Mouse (Mus musculus): ENCODE data around the gene Bbc3. TPM values are rescaled to one million over a fixed set of nuclear protein-coding genes. Genes with fewer than 3 reads are reported as not detected.
A peak's percentile ranks its signal among the peaks of the same experiment; 100 is the strongest.

Gene Bbc3
- total and polyA plus RNA-seq, 3 experiments = 2.9 to 9.3 TPM; not detected in 1

DNA sequence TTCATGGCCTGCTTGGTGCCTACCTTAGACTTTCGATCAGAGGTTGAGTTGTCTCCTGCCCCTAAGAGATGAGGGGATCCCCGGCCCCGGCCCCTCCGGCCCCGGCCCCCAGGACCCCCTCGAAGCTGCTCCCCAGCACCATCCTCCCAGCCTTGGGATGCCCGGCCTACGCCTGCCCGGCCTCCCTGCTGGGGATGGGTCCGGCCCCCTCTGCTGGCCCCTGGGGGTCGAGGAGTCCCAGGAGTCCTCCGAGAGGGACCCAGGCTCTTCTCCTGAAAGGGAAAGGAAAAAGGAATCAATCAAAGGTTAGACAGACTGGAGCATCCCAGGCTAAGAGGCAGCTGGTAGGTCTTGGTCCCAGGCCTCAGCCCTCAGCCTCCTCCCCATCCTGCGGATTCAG, 25.9 kb upstream of the Bbc3 start:
- H3K9ac ChIP-seq (ENCODE audit: control insufficient read depth, low read depth, low read length, poor library complexity, severe bottlenecking) = no peak overlapping the region
- no peak for DNase-seq (ENCODE audit: low read depth, low spot score)
- peaks cover 12% of the 10 kb centered on the region for H3K79me2 ChIP-seq (ENCODE audit: control insufficient read depth, insufficient read depth, low read length, poor library complexity)
- no peaks in the 10 kb centered on the region for H3K9me3 ChIP-seq (replicated peaks; ENCODE audit: insufficient read depth, low read length)
- peaks cover 0 to 6% of the 10 kb centered on the region in 2 experiments; a peak in 3 of 4 replicates for H3K36me3 ChIP-seq (ENCODE audit: control insufficient read depth in 1 of 2, insufficient read depth in 2 of 2, low read length in 2 of 2)
- H3K4me3 ChIP-seq (ENCODE audit: control insufficient read depth in 1 of 2, insufficient read depth in 1 of 2, low read depth in 2 of 2, low read length in 2 of 2) = no peak overlapping the region
- no peaks in the 10 kb centered on the region for H3K27me3 ChIP-seq (ENCODE audit: control insufficient read depth in 1 of 2, insufficient read depth in 2 of 2, low read length in 2 of 2)
- no peak overlapping the region for H3K27ac ChIP-seq (ENCODE audit: control insufficient read depth, low read depth, low read length)
- H3K4me1 ChIP-seq (ENCODE audit: control insufficient read depth in 1 of 2, insufficient read depth in 2 of 2, low read length in 2 of 2) = peaks cover 0 to 12% of the 10 kb centered on the region in 2 experiments; a peak in 2 of 4 replicates
- no peak for TF ChIP-seq MAZ (IDR thresholded peaks at IDR 0.05; ENCODE audit: low read depth, low read length)

DNA sequence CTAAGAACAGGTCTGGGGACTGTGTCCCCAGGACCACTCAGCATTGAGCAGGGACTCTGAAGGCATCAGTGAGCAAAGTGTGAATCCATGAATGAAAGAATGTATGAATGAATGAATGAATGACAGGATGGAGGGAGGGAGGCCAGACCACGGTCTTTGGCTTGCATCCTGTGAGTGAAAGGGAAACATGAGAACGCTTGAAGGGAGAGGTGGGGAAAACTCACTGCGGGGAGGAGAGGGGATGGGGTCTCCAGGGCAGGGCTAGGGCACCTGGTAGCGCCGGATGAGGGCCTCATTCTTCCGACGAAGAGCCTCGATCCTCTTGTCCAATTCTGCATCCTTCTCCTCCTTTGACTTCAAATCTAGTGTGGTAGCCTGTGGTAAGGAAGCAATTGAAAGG, 24.2 kb upstream of the Bbc3 start:
- Histone ChIP-seq H3K4me3 (ENCODE audit: control insufficient read depth in 1 of 2, insufficient read depth in 1 of 2, low read depth in 2 of 2, low read length in 2 of 2) (no peak overlapping the region), H3K27ac (ENCODE audit: control insufficient read depth, low read depth, low read length) (no peak overlapping the region), H3K4me1 (ENCODE audit: control insufficient read depth in 1 of 2, insufficient read depth in 2 of 2, low read length in 2 of 2) (peaks cover 0 to 12% of the 10 kb centered on the region in 2 experiments; a peak in 2 of 4 replicates), H3K79me2 (ENCODE audit: control insufficient read depth, insufficient read depth, low read length, poor library complexity) (peaks cover 12% of the 10 kb centered on the region), H3K9ac (ENCODE audit: control insufficient read depth, low read depth, low read length, poor library complexity, severe bottlenecking) (no peak overlapping the region), H3K36me3 (ENCODE audit: control insufficient read depth in 1 of 2, insufficient read depth in 2 of 2, low read length in 2 of 2) (peaks cover 0 to 6% of the 10 kb centered on the region in 2 experiments; a peak in 3 of 4 replicates), H3K9me3 (replicated peaks; ENCODE audit: insufficient read depth, low read length) (no peaks in the 10 kb centered on the region), H3K27me3 (ENCODE audit: control insufficient read depth in 1 of 2, insufficient read depth in 2 of 2, low read length in 2 of 2) (no peaks in the 10 kb centered on the region)
- TF ChIP-seq MAX (IDR thresholded peaks at IDR 0.05; ENCODE audit: low read length) (no peak), MYB (IDR thresholded peaks at IDR 0.05; ENCODE audit: low read depth, low read length) (no peak), UBTF (IDR thresholded peaks at IDR 0.05; ENCODE audit: borderline replicate concordance, insufficient read depth, low read depth, low read length) (no peak), JUND (IDR thresholded peaks at IDR 0.05; ENCODE audit: low read depth, low read length) (no peak), MAFK (IDR thresholded peaks at IDR 0.05; ENCODE audit: borderline replicate concordance, low read depth, low read length) (no peak), EP300 (IDR thresholded peaks at IDR 0.05; ENCODE audit: low read depth in 1 of 2, low read length in 2 of 2) (no peak), SIN3A (IDR thresholded peaks at IDR 0.05; ENCODE audit: low read length) (no peak), GATA1 (IDR thresholded peaks at IDR 0.05; ENCODE audit: low read depth, low read length) (no peak), CHD2 (IDR thresholded peaks at IDR 0.05; ENCODE audit: low read length) (no peak), NRF1 (IDR thresholded peaks at IDR 0.05; ENCODE audit: insufficient read depth, low read depth, low read length, poor library complexity, severe bottlenecking) (no peak), BHLHE40 (IDR thresholded peaks at IDR 0.05; ENCODE audit: borderline replicate concordance, low read depth, low read length) (no peak), ZNF384 (IDR thresholded peaks at IDR 0.05; ENCODE audit: low read depth, low read length) (no peak)
- no peak for DNase-seq (ENCODE audit: low read depth, low spot score)

DNA sequence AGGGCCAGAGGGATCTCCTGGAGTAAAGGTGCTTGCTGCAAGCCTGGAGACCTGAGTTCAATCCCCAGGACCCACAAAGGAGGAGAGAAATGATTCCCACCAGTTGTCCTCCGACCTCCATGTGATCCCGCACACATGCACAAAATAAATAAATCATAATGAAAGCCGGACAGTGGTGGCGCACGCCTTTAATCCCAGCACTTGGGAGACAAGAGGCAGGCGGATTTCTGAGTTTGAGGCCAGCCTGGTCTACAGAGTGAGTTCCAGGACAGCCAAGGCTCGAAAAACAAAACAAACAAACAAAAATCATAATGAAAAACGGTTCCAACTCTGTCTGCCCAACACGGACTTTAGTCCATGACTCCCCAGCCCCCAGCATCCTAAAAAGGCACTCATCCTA, 23.3 kb upstream of the Bbc3 start:
- Histone ChIP-seq H3K4me3 (ENCODE audit: control insufficient read depth in 1 of 2, insufficient read depth in 1 of 2, low read depth in 2 of 2, low read length in 2 of 2) (peak overlapping the region in 1 of 2 experiments; percentile 65; a peak in 1 of 4 replicates), H3K9ac (ENCODE audit: control insufficient read depth, low read depth, low read length, poor library complexity, severe bottlenecking) (0 out of 2 replicates have a peak overlapping the region, but pooled peaks have one; percentile 2), H3K4me1 (ENCODE audit: control insufficient read depth in 1 of 2, insufficient read depth in 2 of 2, low read length in 2 of 2) (peaks cover 0 to 12% of the 10 kb centered on the region in 2 experiments; a peak in 2 of 4 replicates), H3K79me2 (ENCODE audit: control insufficient read depth, insufficient read depth, low read length, poor library complexity) (peaks cover 12% of the 10 kb centered on the region), H3K9me3 (replicated peaks; ENCODE audit: insufficient read depth, low read length) (no peaks in the 10 kb centered on the region), H3K36me3 (ENCODE audit: control insufficient read depth in 1 of 2, insufficient read depth in 2 of 2, low read length in 2 of 2) (peaks cover 0 to 6% of the 10 kb centered on the region in 2 experiments; a peak in 3 of 4 replicates), H3K27ac (ENCODE audit: control insufficient read depth, low read depth, low read length) (no peak overlapping the region), H3K27me3 (ENCODE audit: control insufficient read depth in 1 of 2, insufficient read depth in 2 of 2, low read length in 2 of 2) (no peaks in the 10 kb centered on the region)
- no peak for DNase-seq (ENCODE audit: low read depth, low spot score)
- TF ChIP-seq POLR2A (IDR thresholded peaks at IDR 0.05; ENCODE audit: control insufficient read depth in 1 of 2, insufficient read depth in 1 of 2, low read depth in 1 of 2, low read length in 2 of 2, poor library complexity in 1 of 2) = no peak
- TF ChIP-seq CHD2 (IDR thresholded peaks at IDR 0.05; ENCODE audit: low read length) = no peak
- TF ChIP-seq EP300 (IDR thresholded peaks at IDR 0.05; ENCODE audit: low read depth in 1 of 2, low read length in 2 of 2) = no peak
- TF ChIP-seq KAT2A (conservative IDR thresholded peaks at IDR 0.05; ENCODE audit: low read depth, low read length) = no peak
- TF ChIP-seq E2F4 (IDR thresholded peaks at IDR 0.05; ENCODE audit: borderline replicate concordance, low read depth, low read length) = no peak
- TF ChIP-seq SMC3 (IDR thresholded peaks at IDR 0.05; ENCODE audit: low read depth, low read length) = no peak
- no peak for TF ChIP-seq NRF1 (IDR thresholded peaks at IDR 0.05; ENCODE audit: insufficient read depth, low read depth, low read length, poor library complexity, severe bottlenecking)
- TF ChIP-seq POLR2AphosphoS2 (IDR thresholded peaks at IDR 0.05; ENCODE audit: low read length) = no peak
- no peak for TF ChIP-seq ELF1 (IDR thresholded peaks at IDR 0.05; ENCODE audit: low read depth, low read length)
- no peak for TF ChIP-seq TAL1 (IDR thresholded peaks at IDR 0.05; ENCODE audit: low read length)
- TF ChIP-seq MYC (IDR thresholded peaks at IDR 0.05; ENCODE audit: low read depth, low read length) = no peak
- no peak for TF ChIP-seq MAX (IDR thresholded peaks at IDR 0.05; ENCODE audit: low read length)
